Mouse (Mus musculus) neural tube, embryonic 14.5 days (tissue): ENCODE measurements at regions not wholly inside any gene's neighbourhood (a gene's known extent, or its start where the extent isn't known, plus 50 kb on each side); places are given as distances from the start of the nearest gene placed in this dataset.

ENCODE experiments used
- ATAC-seq: fragments of 200-750 bp; cut with Nextera tagmentation; 2 replicates; pipeline ENCODE4 v1.8.0; 2017; ENCODE audit warnings: low read depth, mild to moderate bottlenecking, moderate TSS enrichment, moderate library complexity
- H3K27ac ChIP-seq: fragments of 300-500 bp; sonication (generic); 2 replicates; pipeline ENCODE4 v1.5.1; 2014; ENCODE audit warnings: low read depth, mild to moderate bottlenecking, control low read depth, low read length, moderate library complexity, mixed read lengths
- H3K27me3 ChIP-seq: fragments of 300-500 bp; sonication (generic); 2 replicates; pipeline ENCODE4 v1.6.1; 2014; ENCODE audit warnings: low read length; ENCODE audit not compliant: control insufficient read depth, insufficient read depth
- H3K36me3 ChIP-seq: fragments of 300-500 bp; sonication (generic); 2 replicates; pipeline ENCODE4 v1.6.1; 2014; ENCODE audit warnings: low read length, mixed read lengths; ENCODE audit not compliant: control insufficient read depth, insufficient read depth
- H3K4me1 ChIP-seq: fragments of 300-500 bp; sonication (generic); 2 replicates; pipeline ENCODE4 v1.6.1; 2014; ENCODE audit warnings: low read length; ENCODE audit not compliant: control insufficient read depth, insufficient read depth
- H3K4me2 ChIP-seq: fragments of 300-500 bp; sonication (generic); 2 replicates; pipeline ENCODE4 v1.6.1; 2014; ENCODE audit warnings: mild to moderate bottlenecking, low read depth, low read length, control low read depth
- H3K4me3 ChIP-seq: fragments of 300-500 bp; sonication (generic); 2 replicates; pipeline ENCODE4 v1.5.1; 2014; ENCODE audit warnings: low read depth, low read length, control low read depth, mixed read lengths
- H3K9ac ChIP-seq: fragments of 300-500 bp; sonication (generic); replicated peaks from 2 replicates; pipeline ENCODE4 v1.6.1; 2014; ENCODE audit warnings: low read depth, mild to moderate bottlenecking, control low read depth, low read length, mixed read lengths
- H3K9me3 ChIP-seq: fragments of 300-500 bp; sonication (generic); 2 replicates; pipeline ENCODE4 v1.6.1; 2016; ENCODE audit warnings: low read length; ENCODE audit not compliant: control insufficient read depth
- WGBS: fragments of 180-500 bp; shearing (Covaris S2); extraction: QIAGEN DNeasy Blood & Tissue Kit; methylation state at CpG from one replicate; pipeline ENCODE4 v1.1.7; 2014; 5-methylcytosine and 5-hydroxymethylcytosine counted together

- Histone ChIP-seq H3K4me3 (no peak overlapping the region), H3K27me3 (no peaks in the 10 kb centered on the region), H3K9me3 (no peaks in the 10 kb centered on the region), H3K4me1 (no peaks in the 10 kb centered on the region), H3K27ac (no peak overlapping the region), H3K9ac (no peak overlapping the region), H3K4me2 (no peak overlapping the region), H3K36me3 (no peaks in the 10 kb centered on the region)
- ATAC-seq, result no peak
- WGBS, result 10% methylated on average over 1 of the region's 1 CpGs
These were observed 1052.6 kb upstream of the Adgrl4 start for GRCm38 (mm10) chr3:150384996-150385627.

GRCm38 (mm10) chr3:150401694-150402301 lies 1035.9 kb upstream of the Adgrl4 start:
- H3K9me3 ChIP-seq, result no peaks in the 10 kb centered on the region

GRCm38 (mm10) chr3:150406086-150406485 lies 1031.6 kb upstream of the Adgrl4 start:
- Histone ChIP-seq H3K9ac (no peak overlapping the region), H3K27me3 (no peaks in the 10 kb centered on the region), H3K4me1 (no peaks in the 10 kb centered on the region), H3K4me2 (no peak overlapping the region), H3K27ac (no peak overlapping the region), H3K4me3 (no peak overlapping the region), H3K36me3 (no peaks in the 10 kb centered on the region), H3K9me3 (no peaks in the 10 kb centered on the region)
- WGBS, result 92% methylated on average over 6 of the region's 6 CpGs
- no peak for ATAC-seq

More at GRCm38 (mm10) chr3:150401694-150402301, 1035.9 kb upstream of the Adgrl4 start:
- Histone ChIP-seq H3K4me2 (no peak overlapping the region), H3K27ac (no peak overlapping the region), H3K4me1 (no peaks in the 10 kb centered on the region), H3K36me3 (no peaks in the 10 kb centered on the region), H3K4me3 (no peak overlapping the region), H3K27me3 (no peaks in the 10 kb centered on the region), H3K9ac (no peak overlapping the region)
- 90% methylated on average over 2 of the region's 2 CpGs for WGBS
- ATAC-seq, result no peak

GRCm38 (mm10) chr3:150415277-150415676 lies 1022.4 kb upstream of the Adgrl4 start:
- Histone ChIP-seq H3K9me3 (no peaks in the 10 kb centered on the region), H3K4me2 (no peak overlapping the region), H3K36me3 (no peaks in the 10 kb centered on the region), H3K27me3 (no peaks in the 10 kb centered on the region), H3K9ac (no peak overlapping the region), H3K27ac (no peak overlapping the region), H3K4me3 (no peak overlapping the region), H3K4me1 (no peaks in the 10 kb centered on the region)
- WGBS, result 88% methylated on average over 2 of the region's 2 CpGs
- ATAC-seq, result no peak

- 87% methylated on average over 3 of the region's 3 CpGs for WGBS
- no peak overlapping the region for H3K4me3 ChIP-seq
- H3K36me3 ChIP-seq, result no peaks in the 10 kb centered on the region
- H3K27me3 ChIP-seq, result no peaks in the 10 kb centered on the region
- H3K9ac ChIP-seq, result no peak overlapping the region
- ATAC-seq, result no peak
- no peaks in the 10 kb centered on the region for H3K9me3 ChIP-seq
- no peaks in the 10 kb centered on the region for H3K4me1 ChIP-seq
- H3K27ac ChIP-seq, result no peak overlapping the region
- H3K4me2 ChIP-seq, result no peak overlapping the region
These were observed 1021.2 kb upstream of the Adgrl4 start for GRCm38 (mm10) chr3:150416447-150416846.

- no peak overlapping the region for H3K9ac ChIP-seq
- no peak for ATAC-seq
These were observed 1009.7 kb upstream of the Adgrl4 start for GRCm38 (mm10) chr3:150427965-150428364.

GRCm38 (mm10) chr3:150431291-150431690 lies 1006.4 kb upstream of the Adgrl4 start:
- H3K27me3 ChIP-seq, result no peaks in the 10 kb centered on the region
- no peak overlapping the region for H3K4me2 ChIP-seq
- H3K27ac ChIP-seq, result no peak overlapping the region
- no peaks in the 10 kb centered on the region for H3K36me3 ChIP-seq
- no peaks in the 10 kb centered on the region for H3K9me3 ChIP-seq
- H3K4me3 ChIP-seq, result no peak overlapping the region
- WGBS, result 92% methylated on average over 6 of the region's 6 CpGs
- no peak overlapping the region for H3K9ac ChIP-seq
- no peaks in the 10 kb centered on the region for H3K4me1 ChIP-seq
- no peak for ATAC-seq

More at GRCm38 (mm10) chr3:150427965-150428364, 1009.7 kb upstream of the Adgrl4 start:
- Histone ChIP-seq H3K36me3 (no peaks in the 10 kb centered on the region), H3K27ac (no peak overlapping the region), H3K4me1 (no peaks in the 10 kb centered on the region), H3K4me2 (no peak overlapping the region), H3K4me3 (no peak overlapping the region), H3K9me3 (no peaks in the 10 kb centered on the region), H3K27me3 (no peaks in the 10 kb centered on the region)
- 95% methylated on average over 5 of the region's 5 CpGs for WGBS

- peak; percentile 61; the same call in 1 of the 2 replicates for ATAC-seq
- Histone ChIP-seq H3K36me3 (no peaks in the 10 kb centered on the region), H3K27ac (no peak overlapping the region), H3K27me3 (no peaks in the 10 kb centered on the region), H3K9me3 (no peaks in the 10 kb centered on the region), H3K9ac (no peak overlapping the region), H3K4me2 (no peak overlapping the region), H3K4me1 (no peaks in the 10 kb centered on the region), H3K4me3 (no peak overlapping the region)
- 80% methylated on average over 1 of the region's 1 CpGs for WGBS
These were observed 1002.5 kb upstream of the Adgrl4 start for GRCm38 (mm10) chr3:150435199-150435598.

GRCm38 (mm10) chr3:150435818-150436607 lies 1001.7 kb upstream of the Adgrl4 start:
- WGBS, result 87% methylated on average over 6 of the region's 6 CpGs
- H3K4me1 ChIP-seq, result no peaks in the 10 kb centered on the region
- no peak for ATAC-seq

More at GRCm38 (mm10) chr3:150435818-150436607, 1001.7 kb upstream of the Adgrl4 start:
- Histone ChIP-seq H3K27ac (no peak overlapping the region), H3K36me3 (no peaks in the 10 kb centered on the region), H3K4me2 (no peak overlapping the region), H3K4me3 (no peak overlapping the region), H3K9me3 (no peaks in the 10 kb centered on the region), H3K9ac (no peak overlapping the region), H3K27me3 (no peaks in the 10 kb centered on the region)
